Mouse (Mus musculus) intestine, postnatal 0 days (tissue): ENCODE results near the gene Mecr. TPM values are rescaled to one million over a fixed set of nuclear protein-coding genes. Genes with fewer than 3 reads are reported as not detected.

ENCODE experiments used
- ATAC-seq: fragments of 200-750 bp; cut with Nextera tagmentation; 2 replicates; pipeline ENCODE4 v1.8.0; 2017; ENCODE audit warnings: mild to moderate bottlenecking, moderate TSS enrichment, moderate library complexity
- H3K27ac ChIP-seq: fragments of 300-500 bp; sonication (generic); 2 replicates; pipeline ENCODE4 v1.5.1; 2014; ENCODE audit warnings: mild to moderate bottlenecking, low read depth, low read length, moderate library complexity
- H3K27me3 ChIP-seq: fragments of 300-500 bp; sonication (generic); replicated peaks from 2 replicates; pipeline ENCODE4 v1.6.1; 2014; ENCODE audit warnings: low read length, mixed read lengths; ENCODE audit not compliant: control insufficient read depth, insufficient read depth
- H3K36me3 ChIP-seq: fragments of 300-500 bp; sonication (generic); 2 replicates; pipeline ENCODE4 v1.6.1; 2014; ENCODE audit warnings: mild to moderate bottlenecking, moderate library complexity; ENCODE audit not compliant: control insufficient read depth, insufficient read depth
- H3K4me1 ChIP-seq: fragments of 300-500 bp; sonication (generic); replicated peaks from 2 replicates; pipeline ENCODE4 v1.6.1; 2014; ENCODE audit warnings: antibody characterized with exemption, low read length, mixed read lengths; ENCODE audit not compliant: control insufficient read depth, insufficient read depth
- H3K4me2 ChIP-seq: fragments of 300-500 bp; sonication (generic); replicated peaks from 2 replicates; pipeline ENCODE4 v1.6.1; 2014; ENCODE audit warnings: low read depth, mild to moderate bottlenecking, moderate library complexity
- H3K4me3 ChIP-seq: fragments of 300-500 bp; sonication (generic); 2 replicates; pipeline ENCODE4 v1.5.1; 2014; ENCODE audit warnings: low read depth, low read length
- H3K9ac ChIP-seq: fragments of 300-500 bp; sonication (generic); 2 replicates; pipeline ENCODE4 v1.6.1; 2014; ENCODE audit warnings: mild to moderate bottlenecking, low read depth, low read length
- H3K9me3 ChIP-seq: fragments of 300-500 bp; sonication (generic); 2 replicates; pipeline ENCODE4 v1.6.1; 2016; ENCODE audit warnings: mixed run types; ENCODE audit not compliant: control insufficient read depth
- CTCF ChIP-seq: sonication (generic); IDR thresholded peaks from 2 replicates; pipeline ENCODE4 v1.5.1; 2016; ENCODE audit warnings: low read depth, mild to moderate bottlenecking, control low read depth, antibody characterized with exemption, moderate library complexity
- WGBS: fragments of 180-500 bp; shearing (Covaris S2); extraction: QIAGEN DNeasy Blood & Tissue Kit; methylation state at CpG from one replicate; pipeline ENCODE4 v1.1.7; 2014; 5-methylcytosine and 5-hydroxymethylcytosine counted together
- polyA plus RNA-seq: library from polyadenylated mRNA; unstranded; fragments of >200 nt; fragmentation: Nextera tagmentation; extraction: Ambion mirVana; gene quantifications from 2 replicates; pipeline ENCODE4 v1.2.1, GENCODE M21; 2015

Mecr gene
- polyA plus RNA-seq, 1 experiment from 2014 or later = 27.3 TPM

DNA sequence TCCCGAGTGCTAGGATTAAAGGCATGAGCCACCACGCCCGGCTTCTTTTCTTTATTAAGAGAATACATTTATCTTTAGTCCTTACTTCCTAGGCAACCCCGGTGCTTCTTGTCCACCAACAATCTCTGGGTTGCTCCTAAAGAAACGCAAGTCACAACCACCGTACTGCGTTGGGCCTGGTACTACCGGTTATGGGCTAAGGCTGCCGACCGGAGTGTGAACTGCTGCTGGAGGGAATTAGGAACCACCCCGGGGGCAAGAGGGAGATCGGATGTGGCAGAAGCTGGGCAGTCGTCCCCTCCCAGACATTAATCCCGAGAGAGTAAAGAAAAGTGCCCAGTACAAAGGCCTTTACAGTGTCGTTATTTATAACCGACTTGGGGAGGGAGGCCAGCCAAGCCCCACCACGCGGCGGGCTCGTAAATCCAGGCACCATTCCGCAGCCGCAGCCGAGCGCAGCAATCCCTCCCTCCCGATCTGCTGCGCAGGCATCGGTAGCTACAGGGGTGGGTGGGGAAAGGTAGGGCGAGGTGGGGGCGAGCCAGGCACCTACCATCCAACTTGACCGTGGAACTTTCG lies 71.7 kb downstream of the Mecr start:
- H3K4me3 ChIP-seq = peak overlapping the region; percentile 26
- TF ChIP-seq CTCF = no peak
- H3K9ac ChIP-seq = no peak overlapping the region
- H3K4me2 ChIP-seq = peak overlapping the region; percentile 61
- H3K27ac ChIP-seq = no peak overlapping the region
- no peaks in the 10 kb centered on the region for H3K36me3 ChIP-seq
- peaks cover 33% of the 10 kb centered on the region for H3K27me3 ChIP-seq
- no peak for ATAC-seq
- no peaks in the 10 kb centered on the region for H3K9me3 ChIP-seq
- H3K4me1 ChIP-seq = 0 out of 2 replicates have a peak, but pooled peaks cover 5% of the 10 kb centered on the region
- WGBS = 7% methylated on average over 31 of the region's 31 CpGs

DNA sequence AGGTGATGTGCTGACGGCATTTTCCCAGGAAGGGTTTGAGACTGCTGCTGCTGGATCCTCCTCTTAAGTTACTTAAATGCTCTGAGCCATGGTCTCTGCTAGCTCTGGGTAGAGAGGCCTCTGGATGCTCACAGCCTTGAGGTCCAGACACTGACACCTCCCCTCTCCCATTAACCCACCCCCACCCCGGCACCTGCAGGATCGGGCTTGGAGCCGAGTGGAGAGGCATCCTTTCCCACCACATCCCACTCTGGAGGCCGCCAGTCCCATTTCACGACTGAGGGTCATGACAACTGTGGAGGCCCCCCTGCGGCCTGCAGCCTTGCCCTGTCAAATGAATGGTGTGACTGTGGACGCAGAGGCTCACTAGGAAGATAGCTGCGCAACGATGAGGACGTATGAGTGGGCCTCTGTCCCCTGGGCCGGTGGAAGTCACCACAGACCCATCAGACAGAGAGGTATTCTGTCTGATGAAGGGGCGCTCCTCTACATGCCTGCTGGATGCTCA lies 72.6 kb downstream of the Mecr start:
- Histone ChIP-seq H3K4me2 (peak overlapping the region; percentile 61), H3K36me3 (no peaks in the 10 kb centered on the region), H3K27me3 (peaks cover 34% of the 10 kb centered on the region), H3K4me3 (no peak overlapping the region), H3K4me1 (0 out of 2 replicates have a peak, but pooled peaks cover 5% of the 10 kb centered on the region), H3K27ac (no peak overlapping the region), H3K9me3 (no peaks in the 10 kb centered on the region), H3K9ac (no peak overlapping the region)
- 53% methylated on average over 13 of the region's 13 CpGs for WGBS
- no peak for TF ChIP-seq CTCF
- ATAC-seq = no peak

DNA sequence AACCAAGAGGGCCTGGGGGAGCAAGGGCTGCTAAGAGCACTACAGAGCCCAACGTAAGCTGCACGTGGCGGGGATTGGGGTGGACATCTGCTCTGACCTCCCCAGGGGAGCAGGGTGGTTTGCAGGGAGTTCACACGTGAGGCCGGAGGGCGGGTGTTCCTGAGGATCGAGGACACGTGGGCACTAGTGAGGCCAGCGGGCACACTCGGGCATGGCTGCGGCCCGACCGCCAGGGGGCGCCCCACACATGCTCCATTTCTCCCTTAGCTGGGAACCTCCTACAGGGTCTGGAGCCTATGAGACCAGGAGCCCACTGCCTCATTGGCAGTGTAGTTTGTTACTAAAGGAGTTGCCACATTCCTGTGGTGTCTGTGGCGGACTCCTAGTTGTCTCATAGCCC lies 73.2 kb downstream of the Mecr start:
- no peak overlapping the region for H3K27ac ChIP-seq
- TF ChIP-seq CTCF = peak; percentile 94
- no peak overlapping the region for H3K4me2 ChIP-seq
- H3K9ac ChIP-seq = no peak overlapping the region
- no peaks in the 10 kb centered on the region for H3K9me3 ChIP-seq
- H3K27me3 ChIP-seq = peaks cover 34% of the 10 kb centered on the region
- H3K36me3 ChIP-seq = no peaks in the 10 kb centered on the region
- WGBS = 17% methylated on average over 15 of the region's 15 CpGs
- no peak overlapping the region for H3K4me3 ChIP-seq
- ATAC-seq = peak; percentile 26; the same call in 1 of the 2 replicates
- H3K4me1 ChIP-seq = 0 out of 2 replicates have a peak, but pooled peaks cover 3% of the 10 kb centered on the region

DNA sequence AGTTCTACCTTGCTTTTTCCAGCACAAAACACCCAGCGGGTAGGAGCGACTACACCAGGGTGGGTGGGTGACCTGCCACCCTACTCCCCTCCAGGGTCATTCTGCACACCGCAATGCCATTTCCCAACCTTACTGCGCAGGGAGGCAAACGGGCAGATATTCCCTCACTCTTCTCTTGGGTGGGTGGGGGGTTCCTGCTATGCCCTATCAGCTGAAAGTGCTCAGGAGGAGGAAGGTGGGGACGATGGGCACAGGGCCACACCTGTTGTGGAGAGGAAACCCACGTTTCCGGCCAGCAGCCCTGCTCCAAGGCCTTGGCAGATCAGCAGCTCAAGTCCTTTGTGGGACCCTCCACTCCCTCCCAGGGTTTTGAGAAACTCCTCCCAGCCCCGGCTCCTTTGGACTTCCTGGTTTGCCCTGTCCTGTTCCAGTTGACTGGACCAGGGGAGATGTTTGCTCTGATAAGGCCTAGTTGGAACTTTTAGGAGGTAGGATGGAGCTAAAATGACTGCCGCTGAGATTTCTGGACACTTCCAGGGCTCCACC lies 73.8 kb downstream of the Mecr start:
- H3K4me2 ChIP-seq = no peak overlapping the region
- WGBS = 71% methylated on average over 10 of the region's 10 CpGs
- no peak overlapping the region for H3K27ac ChIP-seq
- H3K9me3 ChIP-seq = no peaks in the 10 kb centered on the region
- peaks cover 38% of the 10 kb centered on the region for H3K27me3 ChIP-seq
- H3K9ac ChIP-seq = no peak overlapping the region
- ATAC-seq = no peak
- H3K36me3 ChIP-seq = no peaks in the 10 kb centered on the region
- no peak for TF ChIP-seq CTCF
- no peak overlapping the region for H3K4me3 ChIP-seq
- peaks cover 3% of the 10 kb centered on the region; the same call in 1 of the 2 replicates for H3K4me1 ChIP-seq

Other genes with a start within 250 kb of the Mecr start
- 2.3 TPM in 2 replicates for gene Ptpru, start 5.2 kb upstream of the Mecr start, polyA plus RNA-seq
- gene Srsf4, start 30.1 kb downstream of the Mecr start, polyA plus RNA-seq = 36.2 and 38.3 TPM in 2 replicates
- 1.3 and 1.7 TPM in 2 replicates for gene Tmem200b, start 78.3 kb downstream of the Mecr start, polyA plus RNA-seq
- 0.08 and 0.09 TPM in 2 replicates for gene Gm10300, start 231.2 kb downstream of the Mecr start, polyA plus RNA-seq
- gene Epb41, start 231.9 kb downstream of the Mecr start, polyA plus RNA-seq = 22.2 TPM in 2 replicates